Mouse (Mus musculus) layer of hippocampus, adult 8-10 months (tissue): ENCODE measurements at regions not wholly inside any gene's neighbourhood (a gene's known extent, or its start where the extent isn't known, plus 50 kb on each side); places are given as distances from the start of the nearest gene placed in this dataset.

Experiments
- DNase-seq, 2 experiments: peaks; one replicate each; pipeline ENCODE4 v3.0.0; 2022; ENCODE audit warnings: low spot score in 2 of 2

DNA sequence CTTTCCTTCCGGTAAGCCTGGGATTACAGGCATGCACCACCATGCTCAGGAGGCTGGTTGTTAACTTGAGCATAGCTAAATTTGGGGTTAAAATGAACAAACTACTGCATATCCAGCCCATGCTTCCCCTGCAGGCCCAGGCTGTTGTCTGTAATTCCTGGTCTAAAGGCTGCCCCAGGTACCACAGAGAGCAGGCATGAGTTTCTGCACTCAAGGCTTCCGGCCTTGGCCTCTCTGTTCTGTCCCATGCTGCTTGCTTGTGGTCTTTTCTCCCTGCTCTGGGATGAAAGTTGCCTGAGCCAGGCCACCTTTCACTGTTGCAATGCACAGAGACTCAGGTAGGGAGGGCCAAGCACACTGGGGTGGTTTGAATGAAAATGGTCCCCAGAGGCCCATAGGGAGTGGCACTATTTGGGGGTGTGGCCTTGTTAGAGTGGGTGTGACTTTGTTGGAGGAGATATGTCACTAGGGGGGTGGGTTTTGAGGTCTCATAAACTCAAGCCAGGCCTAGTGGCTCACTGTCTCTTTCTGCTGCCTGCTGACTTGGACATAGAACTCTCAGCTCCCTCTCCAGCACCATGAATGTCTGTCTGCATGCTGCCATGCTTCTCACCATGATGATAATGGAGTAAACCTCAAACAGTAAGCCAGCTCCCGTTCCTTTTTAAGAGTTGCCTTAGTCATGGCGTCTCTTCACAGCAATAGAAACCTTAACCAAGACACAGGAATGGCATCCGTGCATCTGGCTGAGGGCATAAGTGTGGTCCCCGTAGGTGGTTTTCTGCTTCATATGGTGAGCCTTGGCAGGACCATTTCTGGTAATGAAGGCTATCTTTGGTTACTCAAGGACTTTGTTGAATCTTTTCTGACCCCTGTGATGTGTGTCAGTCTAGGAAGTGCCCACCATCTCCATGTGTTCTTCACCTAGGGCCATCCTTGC is 86.7 kb upstream of the Zfp366 start:
- no peak for DNase-seq

DNA sequence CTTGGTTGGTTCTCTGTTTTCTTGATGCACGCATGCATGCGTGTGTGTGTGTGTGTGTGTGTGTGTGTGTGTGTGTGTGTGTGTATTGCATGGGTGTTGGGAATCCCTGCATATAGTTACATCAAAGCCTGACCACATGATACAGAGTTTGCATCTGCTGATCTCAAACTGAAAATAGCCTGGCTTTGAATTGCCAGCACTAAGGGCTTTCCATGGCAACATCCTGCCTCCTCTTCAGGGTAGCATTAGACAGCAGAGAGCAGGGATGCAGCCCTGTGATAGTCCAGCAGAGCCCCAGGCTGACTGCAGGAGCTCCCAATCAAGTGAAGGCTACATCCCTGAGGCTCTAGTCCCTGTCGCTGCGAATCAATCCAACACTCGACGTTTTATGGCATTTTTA is 87.8 kb upstream of the Zfp366 start:
- no peak for DNase-seq

DNA sequence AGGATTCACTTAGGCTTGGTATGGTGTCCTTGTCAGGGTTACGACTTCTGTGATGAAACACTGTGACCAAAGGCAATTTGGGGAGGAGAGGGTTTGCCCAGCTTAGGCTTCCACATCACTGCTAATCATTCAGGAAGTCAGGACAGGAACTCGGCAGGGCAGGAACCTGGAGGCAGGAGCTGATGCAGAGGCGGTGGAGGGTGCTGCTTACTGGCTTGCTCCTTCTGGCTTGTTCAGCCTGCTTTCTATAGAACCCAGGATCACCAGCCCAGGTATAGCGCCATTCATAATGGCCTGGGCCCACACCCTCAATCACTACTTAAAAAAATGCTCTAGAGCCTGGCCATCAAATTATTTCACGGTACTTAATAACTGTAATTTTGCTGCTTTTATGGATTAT is 89.6 kb upstream of the Zfp366 start:
- no peak for DNase-seq

DNA sequence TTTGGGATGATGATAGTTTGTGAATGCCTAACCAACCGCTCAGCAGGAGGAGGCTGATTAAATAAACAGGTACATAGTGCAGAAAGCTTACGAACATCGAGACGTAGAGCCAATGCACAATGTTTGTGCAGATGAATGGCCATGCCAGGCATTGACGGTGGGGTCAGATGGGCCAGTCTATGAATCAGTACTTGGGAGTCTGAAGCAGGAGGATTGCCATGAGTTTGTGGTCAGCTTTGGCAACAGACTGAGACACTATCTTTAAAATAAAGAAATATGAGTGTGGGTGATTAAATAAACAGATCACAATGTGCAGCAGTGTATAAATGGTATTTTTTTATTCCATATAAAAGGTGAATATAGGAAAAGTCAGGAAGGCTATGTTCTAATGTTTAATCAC is 90.4 kb upstream of the Zfp366 start:
- no peak for DNase-seq

DNA sequence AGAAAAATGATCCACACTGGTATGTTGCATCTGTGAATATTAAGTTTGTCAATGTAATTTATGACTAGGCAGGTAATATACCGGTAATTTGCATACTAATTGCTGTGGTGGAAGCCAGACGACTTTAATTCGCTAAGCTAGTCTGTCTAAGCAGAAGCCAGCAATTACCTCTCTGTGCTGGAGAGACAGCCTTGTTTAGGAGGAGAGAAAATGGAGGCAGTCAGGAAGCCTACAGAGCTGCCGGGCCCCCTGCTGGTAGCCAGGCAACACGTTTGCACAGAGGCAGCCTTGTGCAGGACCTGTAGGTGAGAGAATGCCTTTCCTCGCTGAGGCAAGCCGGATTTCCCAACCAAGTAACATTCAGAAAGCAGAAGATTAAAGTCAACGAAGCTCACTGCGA is 91.4 kb upstream of the Zfp366 start:
- peak; percentile 75 to 82 for DNase-seq

DNA sequence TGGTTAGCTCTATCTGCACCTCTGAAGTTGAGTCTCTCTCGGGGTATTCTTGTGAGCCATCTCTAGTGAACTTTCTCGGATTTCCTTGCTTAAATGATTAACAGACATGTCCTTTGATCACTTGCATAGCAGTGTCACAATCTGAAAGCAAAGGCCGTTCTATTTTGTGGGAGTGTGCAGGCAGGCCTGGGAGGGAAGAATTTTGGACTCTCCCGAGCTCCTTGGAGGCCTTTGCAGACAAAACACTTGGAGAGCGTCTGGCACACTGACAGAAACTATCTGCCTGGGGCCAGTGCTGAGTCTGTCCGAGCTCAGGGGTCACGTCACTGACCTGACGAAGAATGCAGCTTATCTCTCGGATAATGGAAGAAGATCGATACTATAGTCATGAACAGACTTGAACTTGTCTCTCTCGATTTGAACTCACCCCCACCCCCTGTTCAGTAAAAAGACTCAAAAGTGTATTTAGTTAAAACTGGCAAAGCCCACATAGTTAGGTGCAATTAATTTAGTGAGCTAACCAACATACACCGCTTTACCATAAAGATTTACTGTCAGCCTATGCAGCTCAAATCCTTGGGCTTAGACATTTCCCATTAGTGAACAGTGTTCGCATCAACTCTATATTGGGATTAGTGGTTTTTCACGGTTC is 92.2 kb upstream of the Zfp366 start:
- DNase-seq, result no peak

DNA sequence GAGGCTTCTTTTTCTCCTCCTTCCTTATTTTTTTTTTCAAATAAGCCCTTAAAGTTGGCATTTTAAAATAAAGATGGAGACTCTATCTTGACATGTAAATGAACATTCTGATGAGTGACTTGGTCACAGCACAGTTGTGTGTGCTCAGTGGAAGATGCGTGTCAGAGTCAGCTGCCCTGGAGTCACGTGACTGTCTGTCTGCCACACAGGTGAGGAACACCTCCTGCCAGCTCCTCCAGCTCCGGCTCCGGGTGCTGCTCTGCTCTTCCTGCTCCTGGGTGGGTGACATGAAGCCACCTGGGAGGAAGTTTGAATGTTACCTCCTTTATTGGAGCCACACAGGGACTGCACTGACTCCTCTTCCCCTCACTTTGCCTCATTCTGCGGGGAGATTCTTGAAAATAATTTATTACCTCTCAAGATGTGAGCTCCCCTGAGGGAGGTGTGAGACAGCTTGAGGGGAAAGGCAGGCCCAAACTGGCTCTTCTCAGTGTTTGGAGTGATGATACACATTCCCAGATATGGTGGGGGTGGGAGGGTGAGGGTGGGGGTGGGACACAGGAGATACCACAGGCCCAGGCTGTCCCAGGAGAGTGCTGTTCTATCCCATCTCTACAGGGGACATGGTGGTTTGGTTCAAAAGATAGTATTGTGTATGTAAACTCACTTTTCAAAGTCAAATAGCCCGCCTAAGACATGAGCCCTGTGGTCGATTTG is 92.9 kb upstream of the Zfp366 start:
- DNase-seq, result no peak

DNA sequence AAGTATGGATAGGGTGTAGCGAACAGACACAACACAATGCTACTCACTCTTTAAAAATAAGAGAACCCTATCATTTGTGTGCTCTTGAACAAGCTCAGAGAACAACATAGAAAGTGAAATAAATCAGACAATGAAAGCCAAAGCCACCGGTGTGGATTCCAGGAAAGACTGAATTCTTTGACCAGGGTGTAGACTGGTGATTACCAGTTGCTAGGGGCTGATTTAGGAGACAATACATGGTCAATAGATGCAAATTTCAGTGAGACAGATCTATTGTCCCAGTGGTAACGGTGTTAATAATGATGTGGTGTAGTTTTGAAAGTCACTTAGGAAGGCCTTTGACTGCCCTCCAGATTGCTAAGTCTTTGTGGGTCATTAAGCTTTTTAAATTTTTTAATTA is 94.3 kb upstream of the Zfp366 start:
- DNase-seq, result no peak

DNA sequence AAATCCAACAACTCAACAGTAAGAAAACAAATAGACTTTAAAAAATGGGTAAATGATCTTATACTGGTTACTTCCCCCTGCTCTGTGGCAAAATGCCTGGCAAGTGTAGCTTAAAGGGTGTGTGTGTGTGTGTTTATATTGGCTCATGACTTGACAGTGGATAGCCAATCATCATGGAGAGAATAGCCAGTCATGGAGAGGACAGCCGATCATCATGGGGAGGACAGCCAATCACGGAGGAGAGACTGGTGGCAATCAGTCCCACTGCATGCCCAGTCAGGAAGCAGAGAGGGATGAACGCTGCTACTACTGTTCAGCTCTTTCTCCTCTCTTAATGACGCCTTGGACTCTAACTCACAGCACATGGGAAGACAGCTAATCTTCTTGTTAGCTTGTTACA is 96.3 kb upstream of the Zfp366 start:
- DNase-seq, result no peak

DNA sequence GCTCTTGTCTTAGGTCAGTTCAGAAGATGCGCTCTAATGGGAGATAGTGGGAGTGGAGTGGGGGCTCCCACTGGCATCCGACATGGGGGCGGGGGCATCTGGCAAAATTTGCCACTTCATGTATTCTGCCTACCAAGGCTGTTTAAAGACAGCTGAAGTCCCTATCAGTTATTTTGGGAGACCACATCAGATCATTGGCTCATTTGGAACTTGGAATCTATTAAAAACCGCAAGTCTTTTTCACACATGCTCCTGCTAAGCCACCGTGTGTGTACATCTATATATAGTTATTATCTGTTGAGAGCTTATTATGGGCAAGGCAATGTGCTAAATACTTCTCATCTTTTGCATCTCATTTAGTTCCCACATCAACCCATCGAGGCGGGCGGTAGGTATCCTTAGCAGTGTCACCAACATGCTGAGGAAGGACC is 95.0 kb upstream of the 1700024P04Rik start:
- DNase-seq, result no peak

DNA sequence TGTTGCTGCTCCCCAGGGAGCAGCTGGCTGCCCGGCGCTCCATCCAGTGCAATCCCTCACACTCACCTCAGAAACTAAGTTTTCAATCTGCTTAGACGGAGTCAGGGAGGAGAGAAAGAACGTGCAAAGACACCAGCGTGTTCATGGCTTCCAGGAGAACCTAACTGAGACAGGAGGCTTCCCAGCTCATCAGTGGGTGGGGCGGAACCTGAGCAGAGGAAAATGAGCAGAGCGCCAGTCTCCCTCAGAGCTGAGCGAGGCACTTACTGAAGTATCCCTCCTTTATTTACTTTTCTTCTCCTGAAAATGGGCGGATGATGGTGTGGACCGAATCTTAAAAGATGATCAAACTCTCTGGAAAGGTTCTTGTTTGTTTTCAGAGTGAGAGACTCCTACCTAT is 94.3 kb upstream of the 1700024P04Rik start:
- no peak for DNase-seq

DNA sequence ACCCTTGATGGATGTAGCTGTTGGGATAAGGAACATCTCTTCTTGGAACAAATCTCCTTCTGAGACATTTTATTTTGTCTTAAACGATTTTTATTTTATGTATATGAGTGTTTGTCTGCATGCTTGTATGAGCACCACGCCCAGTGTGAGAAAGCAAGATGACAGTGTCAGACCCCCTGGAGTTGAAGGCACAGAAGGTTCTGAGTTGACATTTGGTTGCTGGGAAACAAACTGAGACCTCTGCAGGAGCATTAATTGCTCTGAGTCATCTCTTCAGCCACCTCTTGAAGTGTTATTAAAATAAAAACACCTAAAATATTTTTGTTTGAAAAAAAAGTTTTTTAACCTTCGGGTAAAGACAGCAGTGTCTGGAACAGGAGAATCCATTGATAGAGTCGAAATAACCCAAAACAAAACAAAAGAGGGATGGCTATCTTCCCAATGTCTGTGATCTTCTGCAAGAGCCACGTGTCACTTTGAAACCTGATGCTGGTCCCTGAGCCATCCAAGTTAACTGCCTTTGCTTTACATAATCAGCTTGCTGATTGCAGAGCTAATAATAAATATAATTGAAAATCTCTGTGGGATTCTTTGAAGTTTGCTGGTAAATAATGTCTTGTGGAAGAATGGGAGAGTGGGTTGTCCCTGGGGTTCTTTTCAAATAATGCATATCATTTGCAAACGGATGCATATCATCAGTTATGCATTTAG is 92.8 kb upstream of the 1700024P04Rik start:
- no peak for DNase-seq

DNA sequence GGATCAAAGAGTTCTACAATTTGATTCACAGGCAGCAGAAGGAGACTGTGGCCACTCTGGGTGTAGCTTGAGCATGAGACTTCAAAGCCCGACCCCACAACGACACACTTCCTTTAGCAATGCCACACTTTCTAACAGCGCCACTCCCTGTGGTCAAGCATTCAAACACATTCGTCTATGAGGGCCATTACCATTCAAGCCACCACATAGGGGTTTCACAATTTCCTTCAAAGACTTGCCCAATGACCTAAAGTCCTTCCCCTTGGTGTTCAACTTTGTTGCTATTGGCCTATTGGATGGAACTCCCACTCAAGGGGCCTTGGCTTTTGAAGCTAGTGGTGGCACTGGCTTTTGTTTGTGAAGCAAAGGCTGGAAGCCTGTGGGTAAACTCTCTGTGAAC is 91.1 kb upstream of the 1700024P04Rik start:
- no peak for DNase-seq

DNA sequence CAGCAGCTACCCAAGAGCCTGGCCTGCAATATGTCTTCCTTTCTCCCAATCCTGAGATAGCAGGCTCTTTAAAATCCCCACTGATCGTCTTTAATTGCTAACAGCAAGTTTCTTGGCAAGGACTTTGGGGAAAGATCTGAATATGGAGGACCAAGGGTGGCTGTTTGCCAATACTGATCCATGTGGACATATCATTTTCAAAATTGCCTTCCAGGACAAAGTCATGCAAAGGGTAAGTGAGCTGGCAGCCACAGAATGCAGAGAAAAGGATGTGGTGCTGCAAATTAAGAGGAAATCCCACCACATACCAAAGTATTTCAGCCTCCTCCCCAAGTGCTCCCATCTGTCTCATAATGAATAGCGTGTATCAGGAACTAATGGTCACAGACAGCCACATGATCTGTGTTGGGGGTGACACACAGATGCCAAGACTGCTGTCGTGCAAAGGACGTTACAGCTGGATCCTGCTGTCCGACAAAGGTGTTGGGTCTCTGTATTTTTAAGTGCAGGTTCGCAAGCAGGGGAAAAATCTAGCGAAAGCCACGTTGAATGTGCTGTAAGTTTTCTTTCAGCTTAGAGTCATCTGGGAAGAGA is 87.6 kb upstream of the 1700024P04Rik start:
- no peak for DNase-seq

DNA sequence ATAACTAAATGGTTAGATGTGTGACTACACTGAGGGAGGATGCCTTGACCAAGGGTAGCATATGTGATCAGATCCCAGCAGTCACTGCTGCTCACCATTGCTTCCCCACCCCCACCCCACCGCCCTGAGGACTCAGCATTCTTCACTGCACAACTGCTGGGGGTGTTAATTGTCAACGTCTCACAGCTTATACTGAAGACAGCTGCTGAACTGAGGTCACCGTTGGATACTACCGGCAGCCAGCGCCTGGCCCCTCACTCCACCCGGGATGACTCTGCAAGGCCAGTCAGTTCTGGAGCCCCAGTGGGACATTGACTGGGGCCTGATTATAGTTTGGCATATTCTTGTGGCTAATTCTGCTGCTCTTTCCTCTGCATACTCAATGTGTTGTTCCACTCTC is 87.0 kb upstream of the 1700024P04Rik start:
- no peak for DNase-seq

DNA sequence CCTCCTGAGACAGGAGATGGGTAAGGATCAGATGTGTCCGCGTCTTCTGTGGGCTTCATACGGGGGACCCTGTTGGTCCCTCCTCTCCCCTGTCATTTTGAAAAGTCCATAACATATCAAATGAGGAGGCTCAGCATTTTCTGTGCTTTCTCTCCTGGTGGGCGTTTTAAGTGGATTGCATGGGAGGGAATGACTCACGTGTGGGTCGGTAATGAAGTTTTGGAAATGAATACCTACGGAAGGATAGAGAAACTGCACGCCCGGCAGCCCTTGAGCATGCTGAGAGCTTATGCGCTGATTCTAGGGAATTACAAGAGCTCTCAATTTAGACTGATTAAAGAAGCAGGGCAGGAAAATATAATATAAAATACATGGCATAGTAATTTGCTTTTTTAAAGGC is 85.4 kb upstream of the 1700024P04Rik start:
- DNase-seq, result no peak

DNA sequence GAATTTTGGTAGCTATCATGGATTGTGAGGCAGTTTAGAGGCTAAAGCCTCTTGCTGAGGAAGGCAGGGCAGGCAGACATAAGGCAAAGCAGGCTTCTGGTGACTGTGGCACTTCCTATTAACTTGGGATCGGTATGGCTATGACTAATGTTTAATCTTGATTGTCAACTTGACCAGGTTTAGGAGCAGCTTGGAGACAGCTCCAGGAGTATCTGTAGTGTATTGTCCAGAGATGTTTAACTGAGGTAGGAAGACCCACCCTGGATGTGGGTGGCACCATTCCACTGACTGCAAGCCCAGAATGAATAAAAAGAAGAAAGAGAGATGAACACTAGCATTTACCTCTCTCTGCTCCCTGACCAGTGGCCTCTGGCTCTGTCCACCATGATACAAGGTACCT is 83.1 kb upstream of the 1700024P04Rik start:
- no peak for DNase-seq

DNA sequence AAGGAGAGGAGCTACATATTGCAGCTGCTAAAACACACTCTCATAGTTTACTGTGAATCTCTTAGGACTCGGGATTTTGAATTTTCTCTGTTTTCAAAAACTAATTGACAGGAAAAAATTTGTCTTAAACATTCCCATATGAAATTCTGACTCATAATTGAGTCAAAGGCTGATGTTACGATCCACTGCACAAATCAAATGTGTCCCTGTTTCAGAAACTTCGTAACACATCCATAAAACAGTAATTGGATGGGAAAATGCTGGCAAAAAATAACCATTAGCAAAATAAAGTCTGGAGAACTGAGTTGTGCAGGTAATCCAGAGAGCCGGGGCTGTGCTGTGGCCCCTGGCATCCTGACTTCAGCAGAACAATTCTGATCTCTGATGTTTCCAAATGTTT is 79.1 kb upstream of the 1700024P04Rik start:
- DNase-seq, result no peak

DNA sequence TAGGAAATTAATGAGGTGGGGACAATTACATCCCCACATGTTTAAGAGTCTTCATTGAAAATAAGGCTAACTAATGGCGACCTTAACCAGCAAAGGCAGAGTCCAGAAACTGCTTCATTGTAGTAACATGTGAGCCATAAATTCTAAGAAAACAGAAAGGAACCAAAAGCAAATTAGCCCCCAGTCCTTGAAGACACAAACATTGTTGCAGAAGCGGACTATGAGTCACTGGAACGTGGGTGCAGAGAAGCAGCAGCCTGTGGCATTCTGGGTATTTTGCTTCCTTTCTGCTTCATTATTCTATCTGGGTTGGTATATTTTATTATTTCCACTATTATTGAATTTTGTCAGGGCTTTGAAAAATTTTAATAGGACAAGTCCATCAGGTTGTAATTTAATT is 78.6 kb upstream of the 1700024P04Rik start:
- DNase-seq, result no peak

DNA sequence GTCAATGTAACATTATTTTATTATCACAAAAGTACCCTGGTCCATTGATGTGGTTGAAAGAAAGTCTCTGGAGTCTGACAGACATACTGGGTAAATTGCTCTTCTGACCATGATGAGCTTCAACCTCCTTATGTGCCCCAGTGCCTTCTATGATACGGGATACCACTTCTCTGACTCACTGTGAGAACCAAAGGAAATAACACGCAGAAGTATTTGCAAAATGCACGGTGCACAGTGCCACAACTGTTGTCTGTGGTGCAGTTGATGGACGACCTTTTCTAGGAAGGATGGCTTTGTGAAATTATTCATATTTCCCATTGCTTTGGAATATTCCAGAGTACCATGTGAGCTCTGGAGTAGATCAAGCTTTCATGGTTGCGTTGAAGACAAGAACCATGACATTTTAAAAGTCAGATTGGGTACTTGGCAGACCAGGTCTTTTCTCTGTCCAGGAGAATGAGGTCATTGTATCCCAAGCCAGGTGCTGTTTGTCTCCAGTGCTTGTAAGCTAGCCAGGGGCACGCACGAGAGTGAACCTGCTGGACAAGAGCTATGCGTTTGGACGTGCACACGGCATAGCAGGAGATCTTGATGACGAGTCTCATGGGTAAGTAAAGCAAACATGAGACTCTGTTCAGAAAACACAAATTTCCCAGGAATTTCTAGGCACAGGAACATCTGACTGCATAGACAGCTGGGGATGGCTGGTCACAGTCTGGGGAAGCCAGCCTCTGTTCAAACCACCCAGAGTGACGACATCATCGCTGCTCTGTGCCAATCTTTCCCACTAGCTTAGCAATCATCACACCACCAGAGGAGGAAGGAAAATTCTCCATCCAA is 74.0 kb upstream of the 1700024P04Rik start:
- no peak for DNase-seq
